In genomic region chr2:153238406-153238805, GRCm38 (mm10) we compare ENCODE assay signal across 12 mouse cellular contexts. TPM values are rescaled to one million over a fixed set of nuclear protein-coding genes. Genes with fewer than 3 reads are reported as not detected.
DNase-seq lines count a peak whose midpoint lies in the region; ATAC-seq and TF ChIP-seq lines count a peak whose summit lies in the region.
"Had no signal": no experiment of that assay in that cellular context is flagged by ENCODE, and none has a peak within 500 bp of the region (broad histone marks: within the 10 kb centered on the region; RNA-seq: fewer than 3 reads in every experiment).

No protein-coding gene starts in this region.

- peaks cover 35% of the 10 kb centered on the region for H3K4me1 ChIP-seq in heart, embryonic 11.5 days (ENCODE audit: control insufficient read depth, insufficient read depth, low read length)
- peaks cover 7% of the 10 kb centered on the region; the same call in 1 of the 2 replicates for H3K4me1 ChIP-seq in lung, postnatal 0 days (ENCODE audit: insufficient read depth, low read depth, low read length)
- H3K4me1 ChIP-seq in limb, embryonic 15.5 days, result peaks cover 22% of the 10 kb centered on the region

- H3K4me2 ChIP-seq in heart, embryonic 11.5 days, result peak overlapping the region; percentile 97
- H3K4me2 ChIP-seq in lung, postnatal 0 days (replicated peaks; ENCODE audit: low read depth, low read length), result 0 out of 2 replicates have a peak overlapping the region, but pooled peaks have one; percentile 94
- H3K4me2 ChIP-seq in limb, embryonic 15.5 days, result no peak overlapping the region

- no peak for DNase-seq in heart, adult 11 months
- peak; percentile 66 for DNase-seq in lung, postnatal 0 days (ENCODE audit: low spot score)
- no peak for DNase-seq in lung, postnatal 10 days
- peak; percentile 27 for DNase-seq in yolk sac, embryonic 10.5 days (ENCODE audit: low spot score)
- DNase-seq in layer of hippocampus, postnatal 10 days (ENCODE audit: low spot score in 2 of 2), result no peak
- no peak for DNase-seq in left cerebral cortex, adult 18-20 months (ENCODE audit: low spot score in 2 of 2)
- DNase-seq: gastrocnemius, postnatal 36 days; kidney, postnatal 4 days; thymus, postnatal 25 days had no signal

- no peaks in the 10 kb centered on the region for H3K27me3 ChIP-seq in heart, embryonic 11.5 days (ENCODE audit: control insufficient read depth, insufficient read depth, low read length)
- H3K27me3 ChIP-seq in lung, postnatal 0 days (replicated peaks; ENCODE audit: insufficient read depth, low read length), result no peaks in the 10 kb centered on the region
- no peaks in the 10 kb centered on the region for H3K27me3 ChIP-seq in limb, embryonic 15.5 days
- H3K27me3 ChIP-seq: neural tube, embryonic 12.5 days had no signal

- 65% methylated on average over 2 of the region's 2 CpGs for WGBS in heart, embryonic 11.5 days (ENCODE audit: insufficient replicate concordance)
- 47% methylated on average over 2 of the region's 2 CpGs for WGBS in lung, postnatal 0 days
- 61% methylated on average over 2 of the region's 2 CpGs for WGBS in limb, embryonic 15.5 days

- no peak overlapping the region for H3K4me3 ChIP-seq in heart, embryonic 11.5 days (ENCODE audit: low read depth, low read length)
- no peak overlapping the region for H3K4me3 ChIP-seq in lung, postnatal 0 days (ENCODE audit: low read depth, low read length)
- no peak overlapping the region for H3K4me3 ChIP-seq in limb, embryonic 15.5 days
- H3K4me3 ChIP-seq: neural tube, embryonic 12.5 days had no signal

- H3K9ac ChIP-seq in heart, embryonic 11.5 days (ENCODE audit: low read depth, low read length), result peak overlapping the region; percentile 44
- no peak overlapping the region for H3K9ac ChIP-seq in lung, postnatal 0 days (replicated peaks; ENCODE audit: low read depth)
- H3K9ac ChIP-seq in limb, embryonic 15.5 days, result no peak overlapping the region
- H3K9ac ChIP-seq: neural tube, embryonic 12.5 days had no signal

- TF ChIP-seq EP300 in lung, postnatal 0 days (IDR thresholded peaks at IDR 0.05), result peak; percentile 19; the same call in 1 of the 2 replicates

- no peak overlapping the region for H3K27ac ChIP-seq in heart, embryonic 11.5 days (ENCODE audit: low read depth, low read length)
- H3K27ac ChIP-seq in lung, postnatal 0 days (ENCODE audit: low read length), result peak overlapping the region; percentile 39
- H3K27ac ChIP-seq in limb, embryonic 15.5 days, result peak overlapping the region; percentile 69; the same call in 1 of the 2 replicates
- H3K27ac ChIP-seq: neural tube, embryonic 12.5 days had no signal

- no peaks in the 10 kb centered on the region for H3K9me3 ChIP-seq in heart, embryonic 11.5 days (replicated peaks; ENCODE audit: control insufficient read depth, low read length)
- no peaks in the 10 kb centered on the region for H3K9me3 ChIP-seq in lung, postnatal 0 days (ENCODE audit: low read length)
- no peaks in the 10 kb centered on the region for H3K9me3 ChIP-seq in limb, embryonic 15.5 days
- H3K9me3 ChIP-seq: neural tube, embryonic 12.5 days had no signal

- no peak for ATAC-seq in heart, embryonic 11.5 days (replicated peaks; ENCODE audit: insufficient number of reproducible peaks, low FRiP score, low TSS enrichment)
- no peak for ATAC-seq in lung, postnatal 0 days
- no peak for ATAC-seq in limb, embryonic 15.5 days (ENCODE audit: insufficient number of reproducible peaks, low FRiP score, low TSS enrichment, low read depth)

- H3K36me3 ChIP-seq in heart, embryonic 11.5 days (ENCODE audit: control insufficient read depth, insufficient read depth, low read length), result peaks cover 6% of the 10 kb centered on the region; the same call in 1 of the 2 replicates
- H3K36me3 ChIP-seq in lung, postnatal 0 days (ENCODE audit: insufficient read depth, low read length), result peaks cover 12% of the 10 kb centered on the region
- peaks cover 28% of the 10 kb centered on the region for H3K36me3 ChIP-seq in limb, embryonic 15.5 days

- TF ChIP-seq CTCF in lung, postnatal 0 days (IDR thresholded peaks at IDR 0.05), result no peak

RNA-seq across cellular contexts. Expression of gene Plagl2, which starts 2.8 kb away (rescaled TPM):
- 22.6 and 25.3 TPM in 2 replicates for polyA plus RNA-seq in heart, embryonic 11.5 days (2014; fragmentation: Nextera tagmentation; extraction: Ambion mirVana)
- 6.8 and 7.1 TPM in 2 replicates for polyA plus RNA-seq in lung, postnatal 0 days (2015; fragmentation: Nextera tagmentation; extraction: Ambion mirVana)
- polyA plus RNA-seq in limb, embryonic 15.5 days (2015; fragmentation: Nextera tagmentation; extraction: Ambion mirVana), result 14.8 and 14.9 TPM in 2 replicates
- 1 to 10 TPM; 5.0 to 5.4 TPM for total RNA-seq in layer of hippocampus, postnatal 10 days (2021)
- total RNA-seq in left cerebral cortex, adult 18-20 months (2021), result 1 to 10 TPM; 5.9 to 6.5 TPM

RNA-seq across cellular contexts. Expression of gene Pofut1, which starts 2.9 kb away (rescaled TPM):
- 5.8 and 6.6 TPM in 2 replicates for polyA plus RNA-seq in heart, embryonic 11.5 days (2014; fragmentation: Nextera tagmentation; extraction: Ambion mirVana)
- polyA plus RNA-seq in lung, postnatal 0 days (2015; fragmentation: Nextera tagmentation; extraction: Ambion mirVana), result 2.8 and 3.1 TPM in 2 replicates
- 6.7 and 8.5 TPM in 2 replicates for polyA plus RNA-seq in limb, embryonic 15.5 days (2015; fragmentation: Nextera tagmentation; extraction: Ambion mirVana)
- total RNA-seq in layer of hippocampus, postnatal 10 days (2021), result 10 to 100 TPM; 18.0 to 22.9 TPM
- total RNA-seq in left cerebral cortex, adult 18-20 months (2021), result 10 to 100 TPM; 13.8 to 15.8 TPM

RNA-seq across cellular contexts. Expression of gene Tspyl3, which starts 13.2 kb away (rescaled TPM):
- 4.8 and 5.6 TPM in 2 replicates for polyA plus RNA-seq in heart, embryonic 11.5 days (2014; fragmentation: Nextera tagmentation; extraction: Ambion mirVana)
- 4.7 and 5.5 TPM in 2 replicates for polyA plus RNA-seq in lung, postnatal 0 days (2015; fragmentation: Nextera tagmentation; extraction: Ambion mirVana)
- polyA plus RNA-seq in limb, embryonic 15.5 days (2015; fragmentation: Nextera tagmentation; extraction: Ambion mirVana), result 14.5 and 14.7 TPM in 2 replicates
- total RNA-seq in layer of hippocampus, postnatal 10 days (2021), result 10 to 100 TPM; 30.6 to 32.7 TPM
- 10 to 100 TPM; 24.3 to 24.8 TPM for total RNA-seq in left cerebral cortex, adult 18-20 months (2021)

RNA-seq across cellular contexts. Expression of gene Kif3b, which starts 52.8 kb away (rescaled TPM):
- 3.6 TPM in 2 replicates for polyA plus RNA-seq in heart, embryonic 11.5 days (2014; fragmentation: Nextera tagmentation; extraction: Ambion mirVana)
- polyA plus RNA-seq in lung, postnatal 0 days (2015; fragmentation: Nextera tagmentation; extraction: Ambion mirVana), result 4.7 and 5.2 TPM in 2 replicates
- 4.8 and 6.7 TPM in 2 replicates for polyA plus RNA-seq in limb, embryonic 15.5 days (2015; fragmentation: Nextera tagmentation; extraction: Ambion mirVana)
- total RNA-seq in layer of hippocampus, postnatal 10 days (2021), result 10 to 100 TPM; 83.0 to 89.2 TPM
- total RNA-seq in left cerebral cortex, adult 18-20 months (2021), result 10 to 100 TPM; 53.5 to 56.9 TPM

Comparison
In these comparisons a context has a peak if more than half of its experiments do, and no peak if none do; other contexts are left out.
1. DNase-seq: peak in lung, postnatal 0 days (single experiment) and yolk sac, embryonic 10.5 days (single experiment); none in heart, adult 11 months (single experiment), lung, postnatal 10 days (single experiment), layer of hippocampus, postnatal 10 days (0 of 2) and left cerebral cortex, adult 18-20 months (0 of 2).